Mouse (Mus musculus): ENCODE results near the gene Ucn2. TPM values are rescaled to one million over a fixed set of nuclear protein-coding genes. Genes with fewer than 3 reads are reported as not detected.
A peak's percentile ranks its signal among the peaks of the same experiment; 100 is the strongest.

Ucn2 gene
- polyA plus RNA-seq (2015; fragmentation: Nextera tagmentation; extraction: Ambion mirVana), result not detected in 2 replicates

DNA sequence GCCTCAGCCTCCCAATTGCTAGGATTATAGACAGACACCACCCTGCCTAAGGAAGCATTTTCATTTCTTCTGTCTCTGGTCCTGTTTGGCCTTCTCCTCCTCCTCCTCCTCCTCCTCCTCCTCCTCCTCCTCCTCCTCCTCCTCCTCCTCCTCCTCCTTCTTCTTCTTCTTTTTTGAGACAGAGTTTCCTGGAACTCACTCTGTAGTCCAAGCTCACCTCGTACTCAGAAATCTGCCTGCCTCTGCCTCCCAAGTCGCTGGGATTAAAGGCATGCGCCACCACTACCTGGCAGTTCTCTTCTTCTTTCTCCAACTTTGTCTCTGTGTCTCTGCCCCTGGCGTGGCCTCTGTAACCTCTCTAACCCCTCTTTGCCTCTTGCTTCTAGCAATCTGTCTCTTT lies at the start of gene Ucn2:
Ucn2 (plus strand) TSS at position 301 of the 400 bp plus-strand sequence.
- TF ChIP-seq CTCF (IDR thresholded peaks at IDR 0.05; ENCODE audit: low read depth) (no peak), EP300 (IDR thresholded peaks at IDR 0.05; ENCODE audit: low read depth) (no peak)
- no peaks in the 10 kb centered on the region for H3K36me3 ChIP-seq (replicated peaks; ENCODE audit: insufficient read depth, low read length)
- no peak within 1 kb of the TSS for H3K27ac ChIP-seq (ENCODE audit: low read depth)
- WGBS (ENCODE audit: insufficient replicate concordance), result 61% methylated on average over 4 of the region's 4 CpGs
- H3K4me3 ChIP-seq (ENCODE audit: low read depth, low read length), result no peak within 1 kb of the TSS
- H3K9me3 ChIP-seq (ENCODE audit: low read length), result no peaks in the 10 kb centered on the region
- no peaks in the 10 kb centered on the region for H3K27me3 ChIP-seq (ENCODE audit: insufficient read depth, low read length)
- H3K4me1 ChIP-seq (ENCODE audit: insufficient read depth), result peaks cover 15% of the 10 kb centered on the region
- H3K9ac ChIP-seq (replicated peaks), result no peak within 1 kb of the TSS
- no peak within 1 kb of the TSS for H3K4me2 ChIP-seq (ENCODE audit: low read depth, low read length)
- ATAC-seq (no peak), DNase-seq (no peak)

DNA sequence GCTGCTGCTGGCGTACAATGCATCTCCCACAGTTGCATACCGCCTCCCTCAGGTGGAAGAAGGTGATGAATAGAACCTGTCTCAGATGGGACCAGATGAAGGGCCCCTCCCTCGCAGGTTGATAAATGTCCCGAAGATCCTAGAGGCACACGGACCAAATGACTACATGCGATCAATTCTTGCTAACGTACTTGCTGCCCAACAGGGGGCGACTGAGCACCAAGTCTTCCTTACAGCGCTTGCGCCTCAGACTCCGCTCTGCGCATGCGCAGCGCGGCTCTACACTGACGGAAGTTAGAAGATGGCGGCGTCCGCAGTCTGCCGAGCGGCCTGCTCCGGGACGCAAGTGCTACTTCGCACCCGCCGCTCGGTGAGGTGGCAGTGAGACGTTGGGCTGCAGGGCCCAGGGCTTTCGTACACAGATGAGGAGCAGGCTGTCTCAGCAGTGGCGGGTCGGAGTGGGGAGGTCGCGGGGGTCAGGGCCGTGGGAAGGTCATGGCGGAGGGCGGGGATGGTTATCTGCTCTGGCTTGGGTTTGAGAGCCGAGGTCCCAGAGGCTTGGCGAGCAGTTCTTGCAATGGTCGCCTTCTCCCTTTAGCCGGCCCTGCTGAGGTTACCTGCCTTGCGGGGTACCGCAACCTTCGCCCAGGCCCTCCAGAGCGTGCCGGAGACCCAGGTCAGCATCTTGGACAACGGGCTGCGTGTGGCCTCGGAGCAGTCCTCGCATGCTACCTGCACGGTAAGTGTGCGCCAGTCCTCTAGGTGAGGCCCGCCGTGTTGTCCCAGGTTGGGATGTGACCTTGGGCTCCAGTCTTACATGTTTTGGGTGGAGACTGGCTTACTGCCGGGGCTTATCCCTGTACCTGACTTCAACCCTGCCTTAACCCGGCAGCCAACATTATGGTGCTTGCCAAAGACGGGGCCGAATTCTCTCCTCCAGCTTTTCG lies 49.1 kb upstream of the Ucn2 start, which contains the start of gene Uqcrc1:
Uqcrc1 (plus strand) TSS at position 216 of the 947 bp plus-strand sequence.
- H3K4me2 ChIP-seq (ENCODE audit: low read depth, low read length), result peak within 1 kb of the TSS; percentile 84
- WGBS (ENCODE audit: insufficient replicate concordance), result under 1% methylated on average over 58 of the region's 58 CpGs
- no peaks in the 10 kb centered on the region for H3K4me1 ChIP-seq (ENCODE audit: insufficient read depth)
- H3K27me3 ChIP-seq (ENCODE audit: insufficient read depth, low read length), result no peaks in the 10 kb centered on the region
- peak within 1 kb of the TSS; percentile 82 for H3K4me3 ChIP-seq (ENCODE audit: low read depth, low read length)
- peak within 1 kb of the TSS; percentile 90 for H3K9ac ChIP-seq (replicated peaks)
- DNase-seq (peak; percentile 97), ATAC-seq (peak; percentile 90)
- H3K36me3 ChIP-seq (replicated peaks; ENCODE audit: insufficient read depth, low read length), result peaks cover 31% of the 10 kb centered on the region
- H3K27ac ChIP-seq (ENCODE audit: low read depth), result peak within 1 kb of the TSS; percentile 71
- H3K9me3 ChIP-seq (ENCODE audit: low read length), result no peaks in the 10 kb centered on the region
- TF ChIP-seq CTCF (IDR thresholded peaks at IDR 0.05; ENCODE audit: low read depth), result peak; percentile 99
- no peak for TF ChIP-seq EP300 (IDR thresholded peaks at IDR 0.05; ENCODE audit: low read depth)

DNA sequence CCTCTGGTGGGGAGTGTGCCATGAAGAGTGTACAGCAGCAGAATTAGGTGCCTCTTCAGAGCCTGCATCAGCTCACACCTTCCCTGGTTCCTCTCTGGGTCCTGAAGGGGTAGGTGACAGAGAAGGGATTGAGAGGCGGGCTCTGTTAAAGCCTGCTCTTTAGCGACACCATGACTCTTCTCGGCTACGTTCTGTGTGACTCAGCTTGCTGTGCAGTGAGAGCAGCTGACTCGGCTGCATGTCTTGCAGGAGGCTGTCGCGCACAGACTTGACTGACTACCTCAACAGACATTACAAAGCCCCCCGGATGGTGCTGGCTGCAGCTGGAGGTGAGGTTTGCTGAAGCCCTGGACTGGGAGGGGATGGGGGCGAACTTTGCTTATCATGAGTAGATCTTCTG lies 40.7 kb upstream of the Ucn2 start:
- 84% methylated on average over 9 of the region's 9 CpGs for WGBS (ENCODE audit: insufficient replicate concordance)
- Histone ChIP-seq H3K4me1 (ENCODE audit: insufficient read depth) (no peaks in the 10 kb centered on the region), H3K27me3 (ENCODE audit: insufficient read depth, low read length) (no peaks in the 10 kb centered on the region), H3K27ac (ENCODE audit: low read depth) (no peak overlapping the region), H3K4me3 (ENCODE audit: low read depth, low read length) (no peak overlapping the region), H3K9ac (replicated peaks) (no peak overlapping the region), H3K4me2 (ENCODE audit: low read depth, low read length) (no peak overlapping the region), H3K9me3 (ENCODE audit: low read length) (no peaks in the 10 kb centered on the region), H3K36me3 (replicated peaks; ENCODE audit: insufficient read depth, low read length) (peaks cover 87% of the 10 kb centered on the region)
- ATAC-seq, result no peak
- TF ChIP-seq CTCF (IDR thresholded peaks at IDR 0.05; ENCODE audit: low read depth), result no peak
- no peak for TF ChIP-seq EP300 (IDR thresholded peaks at IDR 0.05; ENCODE audit: low read depth)
- no peak for DNase-seq

- Histone ChIP-seq H3K27me3 (ENCODE audit: insufficient read depth, low read length) (no peaks in the 10 kb centered on the region), H3K27ac (ENCODE audit: low read depth) (no peak overlapping the region), H3K4me3 (ENCODE audit: low read depth, low read length) (no peak overlapping the region), H3K4me2 (ENCODE audit: low read depth, low read length) (no peak overlapping the region), H3K9ac (replicated peaks) (no peak overlapping the region), H3K4me1 (ENCODE audit: insufficient read depth) (no peaks in the 10 kb centered on the region), H3K36me3 (replicated peaks; ENCODE audit: insufficient read depth, low read length) (peaks cover 89% of the 10 kb centered on the region), H3K9me3 (ENCODE audit: low read length) (no peaks in the 10 kb centered on the region)
- 63% methylated on average over 5 of the region's 5 CpGs for WGBS (ENCODE audit: insufficient replicate concordance)
- DNase-seq (no peak), ATAC-seq (no peak; the same call in 1 of the 2 replicates)
- TF ChIP-seq EP300 (IDR thresholded peaks at IDR 0.05; ENCODE audit: low read depth) (no peak), CTCF (IDR thresholded peaks at IDR 0.05; ENCODE audit: low read depth) (no peak)
Observed at GRCm38 (mm10) chr9:108945608-108946007, 40.2 kb upstream of the Ucn2 start.

GRCm38 (mm10) chr9:108949231-108949966 lies 36.4 kb upstream of the Ucn2 start:
- Histone ChIP-seq H3K9me3 (ENCODE audit: low read length) (no peaks in the 10 kb centered on the region), H3K9ac (replicated peaks) (no peak overlapping the region), H3K4me3 (ENCODE audit: low read depth, low read length) (no peak overlapping the region), H3K4me1 (ENCODE audit: insufficient read depth) (no peaks in the 10 kb centered on the region), H3K27me3 (ENCODE audit: insufficient read depth, low read length) (peaks cover 13% of the 10 kb centered on the region; the same call in 1 of the 2 replicates), H3K4me2 (ENCODE audit: low read depth, low read length) (no peak overlapping the region), H3K36me3 (replicated peaks; ENCODE audit: insufficient read depth, low read length) (peaks cover 58% of the 10 kb centered on the region), H3K27ac (ENCODE audit: low read depth) (no peak overlapping the region)
- 80% methylated on average over 13 of the region's 13 CpGs for WGBS (ENCODE audit: insufficient replicate concordance)
- no peak for DNase-seq
- TF ChIP-seq EP300 (IDR thresholded peaks at IDR 0.05; ENCODE audit: low read depth), result no peak
- TF ChIP-seq CTCF (IDR thresholded peaks at IDR 0.05; ENCODE audit: low read depth), result no peak
- no peak for ATAC-seq
